Mouse (Mus musculus) stomach, embryonic 15.5 days (tissue): Measurements from ENCODE around the gene Arap2. TPM values are rescaled to one million over a fixed set of nuclear protein-coding genes. Genes with fewer than 3 reads are reported as not detected.

ENCODE experiments used
- ATAC-seq: fragments of 200-750 bp; cut with Nextera tagmentation; 2 replicates; pipeline ENCODE4 v1.8.0; 2017; ENCODE audit warnings: low read depth, moderate number of reproducible peaks, moderate TSS enrichment; ENCODE audit not compliant: insufficient read depth, low FRiP score
- H3K27ac ChIP-seq: fragments of 300-500 bp; sonication (generic); 2 replicates; pipeline ENCODE4 v1.5.1; 2015; ENCODE audit warnings: mild to moderate bottlenecking, inconsistent platforms
- H3K27me3 ChIP-seq: fragments of 300-500 bp; sonication (generic); replicated peaks from 2 replicates; pipeline ENCODE4 v1.6.1; 2015; ENCODE audit warnings: inconsistent platforms
- H3K36me3 ChIP-seq: fragments of 300-500 bp; sonication (generic); 2 replicates; pipeline ENCODE4 v1.6.1; 2015; ENCODE audit warnings: inconsistent platforms
- H3K4me1 ChIP-seq: fragments of 300-500 bp; sonication (generic); 2 replicates; pipeline ENCODE4 v1.6.1; 2015; ENCODE audit warnings: inconsistent platforms
- H3K4me2 ChIP-seq: fragments of 300-500 bp; sonication (generic); 2 replicates; pipeline ENCODE4 v1.6.1; 2015; ENCODE audit warnings: mild to moderate bottlenecking, inconsistent platforms
- H3K4me3 ChIP-seq: fragments of 300-500 bp; sonication (generic); replicated peaks from 2 replicates; pipeline ENCODE4 v1.5.1; 2015; ENCODE audit warnings: inconsistent platforms
- H3K9ac ChIP-seq: fragments of 300-500 bp; sonication (generic); 2 replicates; pipeline ENCODE4 v1.6.1; 2015; ENCODE audit warnings: inconsistent platforms
- H3K9me3 ChIP-seq: fragments of 300-500 bp; sonication (generic); 2 replicates; pipeline ENCODE4 v1.6.1; 2016; ENCODE audit warnings: inconsistent platforms
- WGBS: fragments of 180-500 bp; shearing (Covaris S2); methylation state at CpG from one replicate; pipeline ENCODE4 v1.1.7; 2015; 5-methylcytosine and 5-hydroxymethylcytosine counted together
- polyA plus RNA-seq: library from polyadenylated mRNA; unstranded; fragments of >200 nt; fragmentation: Nextera tagmentation; extraction: Ambion mirVana; gene quantifications from 2 replicates; pipeline ENCODE4 v1.2.1, GENCODE M21; 2015

Gene Arap2
- polyA plus RNA-seq, 1 experiment from 2014 or later: 12.5 TPM

- Histone ChIP-seq H3K9me3 (no peaks in the 10 kb centered on the region), H3K9ac (no peak overlapping the region), H3K27me3 (no peaks in the 10 kb centered on the region), H3K4me3 (no peak overlapping the region), H3K27ac (no peak overlapping the region), H3K4me1 (no peaks in the 10 kb centered on the region), H3K36me3 (no peaks in the 10 kb centered on the region), H3K4me2 (no peak overlapping the region)
- 76% methylated on average over 3 of the region's 3 CpGs for WGBS
- no peak for ATAC-seq
Measured at GRCm38 (mm10) chr5:62581699-62582098, 184.3 kb downstream of the Arap2 start.

GRCm38 (mm10) chr5:62574336-62574844, 191.6 kb downstream of the Arap2 start:
- no peaks in the 10 kb centered on the region for H3K9me3 ChIP-seq
- no peaks in the 10 kb centered on the region for H3K27me3 ChIP-seq
- no peak overlapping the region for H3K4me3 ChIP-seq
- H3K4me1 ChIP-seq: no peaks in the 10 kb centered on the region
- WGBS: 88% methylated on average over 3 of the region's 3 CpGs
- H3K4me2 ChIP-seq: no peak overlapping the region
- no peak for ATAC-seq
- H3K27ac ChIP-seq: no peak overlapping the region
- H3K9ac ChIP-seq: no peak overlapping the region
- H3K36me3 ChIP-seq: no peaks in the 10 kb centered on the region

Other genes starting within 250 kb of the Arap2 start
- not detected in 2 replicates for gene Dthd1, start 47.7 kb upstream of the Arap2 start, polyA plus RNA-seq